8 mouse cellular contexts compared by ENCODE assay signal in genomic region chrX:150589696-150590095, GRCm38 (mm10). TPM values are rescaled to one million over a fixed set of nuclear protein-coding genes. Genes with fewer than 3 reads are reported as not detected.
DNase-seq lines count a peak whose midpoint lies in the region; ATAC-seq and TF ChIP-seq lines count a peak whose summit lies in the region.

Gene Apex2, minus strand, starts transcription at chrX:150589868.

- no peak within 1 kb of the TSS for H3K9ac ChIP-seq in embryonic facial prominence, embryonic 15.5 days
- H3K9ac ChIP-seq in neural tube, embryonic 13.5 days, result no peak within 1 kb of the TSS

- intact Hi-C loops in gastrocnemius, postnatal 36 days (cut with DNase I), result no loop called here

- no peaks in the 10 kb centered on the region for H3K4me1 ChIP-seq in heart, embryonic 10.5 days
- H3K4me1 ChIP-seq in E14TG2a.4 (replicated peaks; ENCODE audit: low read depth, low read length), result peaks cover 16% of the 10 kb centered on the region
- H3K4me1 ChIP-seq in embryonic facial prominence, embryonic 15.5 days, result no peaks in the 10 kb centered on the region
- 0 out of 2 replicates have a peak, but pooled peaks cover 8% of the 10 kb centered on the region for H3K4me1 ChIP-seq in neural tube, embryonic 13.5 days (replicated peaks)

- no peak for TF ChIP-seq CTCF in E14TG2a.4 (conservative IDR thresholded peaks at IDR 0.05; ENCODE audit: low read length)

- peak within 1 kb of the TSS; percentile 64 for H3K4me3 ChIP-seq in heart, embryonic 10.5 days
- peak within 1 kb of the TSS; percentile 79 for H3K4me3 ChIP-seq in E14TG2a.4 (replicated peaks; ENCODE audit: low read length)
- H3K4me3 ChIP-seq in embryonic facial prominence, embryonic 15.5 days (replicated peaks), result peak within 1 kb of the TSS; percentile 55
- peak within 1 kb of the TSS; percentile 51 for H3K4me3 ChIP-seq in neural tube, embryonic 13.5 days

- no peak for ATAC-seq in embryonic facial prominence, embryonic 15.5 days (ENCODE audit: insufficient number of reproducible peaks, low FRiP score, low TSS enrichment, low read depth)
- no peak for ATAC-seq in neural tube, embryonic 13.5 days (ENCODE audit: low read depth)

- 72% methylated on average over 5 of the region's 5 CpGs for WGBS in heart, embryonic 10.5 days
- 67% methylated on average over 5 of the region's 5 CpGs for WGBS in embryonic facial prominence, embryonic 15.5 days
- 75% methylated on average over 5 of the region's 5 CpGs for WGBS in neural tube, embryonic 13.5 days

- DNase-seq in heart, embryonic 10.5 days (ENCODE audit: low spot score), result no peak
- DNase-seq in heart, postnatal 4 days, result no peak
- DNase-seq in layer of hippocampus, postnatal 25 days (ENCODE audit: extremely low spot score in 1 of 2, low spot score in 1 of 2), result no peak
- DNase-seq in gastrocnemius, postnatal 36 days, result no peak
- no peak for DNase-seq in spleen, postnatal 36 days (ENCODE audit: low spot score in 2 of 2)

- H3K27me3 ChIP-seq in heart, embryonic 10.5 days (ENCODE audit: insufficient read depth, poor library complexity, severe bottlenecking), result no peaks in the 10 kb centered on the region
- no peaks in the 10 kb centered on the region for H3K27me3 ChIP-seq in E14TG2a.4 (ENCODE audit: insufficient read depth, low read length)
- no peaks in the 10 kb centered on the region for H3K27me3 ChIP-seq in embryonic facial prominence, embryonic 15.5 days
- peaks cover 4% of the 10 kb centered on the region; the same call in 1 of the 2 replicates for H3K27me3 ChIP-seq in neural tube, embryonic 13.5 days

- peak within 1 kb of the TSS; percentile 90; the same call in 1 of the 2 replicates for H3K27ac ChIP-seq in heart, embryonic 10.5 days
- H3K27ac ChIP-seq in embryonic facial prominence, embryonic 15.5 days (replicated peaks), result no peak within 1 kb of the TSS
- no peak within 1 kb of the TSS for H3K27ac ChIP-seq in neural tube, embryonic 13.5 days (replicated peaks)

- peak within 1 kb of the TSS; percentile 53 for H3K4me2 ChIP-seq in embryonic facial prominence, embryonic 15.5 days (replicated peaks)
- peak within 1 kb of the TSS; percentile 59 for H3K4me2 ChIP-seq in neural tube, embryonic 13.5 days

- H3K36me3 ChIP-seq in heart, embryonic 10.5 days, result peaks cover 13% of the 10 kb centered on the region; the same call in 1 of the 2 replicates
- H3K36me3 ChIP-seq in E14TG2a.4 (ENCODE audit: insufficient read depth, low read length), result peaks cover 13% of the 10 kb centered on the region
- H3K36me3 ChIP-seq in embryonic facial prominence, embryonic 15.5 days, result peaks cover 4% of the 10 kb centered on the region; the same call in 1 of the 2 replicates
- H3K36me3 ChIP-seq in neural tube, embryonic 13.5 days, result peaks cover 12% of the 10 kb centered on the region

- H3K9me3 ChIP-seq in heart, embryonic 10.5 days, result no peaks in the 10 kb centered on the region
- H3K9me3 ChIP-seq in E14TG2a.4 (ENCODE audit: low read length), result no peaks in the 10 kb centered on the region
- H3K9me3 ChIP-seq in embryonic facial prominence, embryonic 15.5 days (replicated peaks), result no peaks in the 10 kb centered on the region
- H3K9me3 ChIP-seq in neural tube, embryonic 13.5 days, result no peaks in the 10 kb centered on the region

RNA-seq across cellular contexts. Expression of gene Apex2, which starts in this region (rescaled TPM):
- 22.1 and 28.4 TPM in 2 replicates for polyA plus RNA-seq in heart, embryonic 10.5 days (2016; fragmentation: Nextera tagmentation; extraction: Ambion mirVana)
- total RNA-seq in heart, postnatal 4 days (2021), result 10 to 100 TPM in 1 of 2 experiments, 1 to 10 TPM in 1; 8.1 to 10.5 TPM
- polyA plus RNA-seq in embryonic facial prominence, embryonic 15.5 days (2015; fragmentation: Nextera tagmentation; extraction: Ambion mirVana), result 16.9 and 18.7 TPM in 2 replicates
- 10 to 100 TPM; 10.8 to 19.8 TPM for total RNA-seq in layer of hippocampus, postnatal 25 days (2021)
- 17.7 and 18.2 TPM in 2 replicates for polyA plus RNA-seq in neural tube, embryonic 13.5 days (2015; fragmentation: Nextera tagmentation; extraction: Ambion mirVana)
- total RNA-seq in gastrocnemius, postnatal 36 days (2021), result 1 to 10 TPM; 7.6 to 9.2 TPM
